Mouse (Mus musculus): ENCODE measurements around the gene Mob2. TPM values are rescaled to one million over a fixed set of nuclear protein-coding genes. Genes with fewer than 3 reads are reported as not detected.
A peak's percentile ranks its signal among the peaks of the same experiment; 100 is the strongest.

Mob2 gene
- total RNA-seq, 2 experiments from 2014 or later, result 34.6 to 37.5 TPM

DNA sequence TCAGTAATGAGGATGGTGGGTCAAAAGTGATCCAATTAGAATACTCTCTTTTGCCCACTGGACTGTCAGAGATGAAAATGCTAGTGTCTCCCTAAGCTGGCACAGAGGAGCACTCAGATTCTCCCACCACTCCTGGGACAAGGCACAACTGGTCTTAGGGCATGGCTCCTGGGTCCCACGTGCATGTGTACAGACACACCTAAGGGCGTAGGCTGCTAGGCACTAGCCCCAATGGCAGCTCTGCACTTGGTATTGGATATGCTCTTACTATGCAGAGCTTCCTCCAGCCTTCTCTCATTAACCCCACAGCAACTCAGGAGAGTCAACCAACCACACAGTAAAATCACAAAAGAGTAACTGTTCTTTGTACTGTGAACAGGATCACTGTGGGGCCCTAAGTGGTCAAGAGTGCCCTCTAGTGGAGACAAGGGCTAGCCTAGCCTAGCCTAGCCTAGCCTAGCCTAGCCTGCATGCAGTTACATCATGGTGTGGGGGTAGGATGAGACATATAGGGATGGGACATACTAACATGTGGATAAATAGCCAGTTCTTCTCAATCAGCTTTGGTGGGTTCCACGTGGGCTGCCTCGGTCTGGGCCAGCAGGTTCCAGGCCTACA is 23.2 kb downstream of the Mob2 start:
- intact Hi-C loops (cut with DNase I), result no loop called here
- DNase-seq (ENCODE audit: low spot score in 2 of 2), result peak; percentile 31 to 36

- DNase-seq (ENCODE audit: low spot score in 2 of 2), result no peak
- intact Hi-C loops (cut with DNase I), result no loop called here
Measured at GRCm38 (mm10) chr7:142035048-142035811, 25.6 kb downstream of the Mob2 start.

GRCm38 (mm10) chr7:142034198-142034597 is 26.7 kb downstream of the Mob2 start:
- DNase-seq (ENCODE audit: low spot score in 2 of 2), result no peak

DNA sequence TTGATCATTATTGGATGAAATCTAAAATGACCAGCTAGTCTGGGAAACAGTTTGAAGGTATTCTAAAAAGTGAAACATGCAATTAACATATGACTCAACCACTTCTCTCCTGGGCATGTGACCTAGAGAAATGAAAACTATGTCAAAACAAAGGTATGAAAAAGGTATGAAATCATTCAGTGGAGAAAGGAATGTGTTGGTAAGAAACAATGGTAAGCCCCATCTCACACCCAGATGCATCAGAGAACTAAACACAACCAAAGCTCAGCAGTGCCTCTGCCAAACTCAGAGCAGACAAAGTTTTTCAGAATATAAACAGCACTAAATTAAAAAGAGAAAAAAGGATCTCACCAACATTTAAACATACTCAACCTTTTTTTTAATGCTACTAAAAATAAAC is 30.8 kb downstream of the Mob2 start:
- intact Hi-C loops (cut with DNase I), result no loop called here
- no peak for DNase-seq (ENCODE audit: low spot score in 2 of 2)

More at GRCm38 (mm10) chr7:142034198-142034597, 26.7 kb downstream of the Mob2 start:
- intact Hi-C loops (cut with DNase I), result no loop called here

DNA sequence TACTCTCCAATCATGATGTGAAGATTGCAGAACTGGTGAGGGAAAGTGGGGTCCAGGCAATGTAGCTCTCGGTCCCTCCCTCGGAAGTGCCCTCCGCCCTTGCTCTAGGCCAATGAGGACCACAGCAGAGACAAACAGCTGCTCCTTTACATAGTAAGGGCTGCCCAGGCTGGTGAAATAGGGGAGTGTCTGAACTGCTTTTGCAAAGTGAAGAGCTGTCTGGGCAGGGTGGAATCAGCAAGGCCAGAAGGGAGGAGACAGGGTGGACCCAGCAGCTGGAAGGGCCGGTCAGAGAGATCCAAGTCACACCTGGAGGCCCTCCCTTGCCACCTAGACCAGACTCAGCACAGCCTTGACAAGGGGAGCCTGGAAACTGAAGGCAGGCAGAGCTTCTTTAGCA is 34.9 kb downstream of the Mob2 start:
- no peak for DNase-seq (ENCODE audit: low spot score in 2 of 2)
- intact Hi-C loops (cut with DNase I), result no loop called here

DNA sequence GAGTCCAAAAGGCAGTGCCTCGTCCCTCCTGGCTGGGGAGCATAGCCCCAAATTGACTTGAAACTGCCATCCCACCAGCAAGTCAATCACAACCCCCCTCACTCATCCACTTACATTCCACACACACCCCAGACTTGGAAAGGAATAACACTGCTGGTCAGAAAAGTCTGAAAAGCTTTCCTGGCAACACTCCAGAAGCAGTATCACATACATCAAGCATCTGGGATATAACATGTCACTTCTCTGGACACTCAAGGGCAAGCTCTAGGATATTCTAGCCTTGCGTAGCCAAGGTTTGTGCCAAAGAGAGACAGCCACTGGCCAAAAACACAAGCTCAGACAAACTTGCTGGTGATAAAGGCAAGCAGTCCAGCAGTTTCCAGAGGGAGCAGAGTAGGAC is 35.7 kb downstream of the Mob2 start:
- intact Hi-C loops (cut with DNase I), result no loop called here
- no peak for DNase-seq (ENCODE audit: low spot score in 2 of 2)

- DNase-seq (ENCODE audit: low spot score in 2 of 2), result no peak
- intact Hi-C loops (cut with DNase I), result no loop called here
Measured at GRCm38 (mm10) chr7:142020827-142021226, 40.0 kb downstream of the Mob2 start.

- DNase-seq (ENCODE audit: low spot score in 2 of 2), result no peak
- intact Hi-C loops (cut with DNase I), result loop anchor here (5.0 kb wide), 1 partner anchor 78 kb away; the partner anchor contains the start of gene Dusp8
Measured at GRCm38 (mm10) chr7:142019699-142020098, 41.2 kb downstream of the Mob2 start.

GRCm38 (mm10) chr7:142016562-142016961 is 44.3 kb downstream of the Mob2 start:
- DNase-seq (ENCODE audit: low spot score in 2 of 2), result no peak
- intact Hi-C loops (cut with DNase I), result loop anchor here (5.0 kb wide), 1 partner anchor 81 kb away; the partner anchor contains the start of gene Dusp8

GRCm38 (mm10) chr7:142001597-142002340 is 59.1 kb downstream of the Mob2 start:
- intact Hi-C loops (cut with DNase I), result no loop called here
- DNase-seq (ENCODE audit: low spot score in 2 of 2), result no peak

GRCm38 (mm10) chr7:142000661-142001060 is 60.2 kb downstream of the Mob2 start:
- intact Hi-C loops (cut with DNase I), result no loop called here
- DNase-seq (ENCODE audit: low spot score in 2 of 2), result no peak

GRCm38 (mm10) chr7:141994121-141994520 is 66.7 kb downstream of the Mob2 start:
- intact Hi-C loops (cut with DNase I), result no loop called here
- DNase-seq (ENCODE audit: low spot score in 2 of 2), result no peak

DNA sequence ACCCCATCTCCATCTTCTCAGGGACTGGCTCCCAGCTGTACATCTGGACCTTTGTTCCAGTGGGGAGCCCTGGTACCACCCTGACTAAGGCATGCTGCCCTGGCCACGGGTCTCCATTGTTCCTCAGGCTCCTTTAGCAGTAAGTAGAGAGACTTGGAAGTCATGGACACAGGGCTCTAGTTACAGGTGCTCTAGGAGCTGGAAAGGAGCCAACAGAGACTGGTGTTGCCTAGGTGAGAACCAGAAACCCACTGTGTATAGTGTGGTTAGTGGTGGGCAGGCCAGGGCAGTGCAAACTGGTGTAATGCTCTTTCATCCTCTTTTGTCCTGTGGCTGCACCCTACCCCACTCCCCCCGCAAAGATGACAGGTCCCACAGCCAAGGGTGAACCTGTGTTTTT is 69.7 kb downstream of the Mob2 start:
- DNase-seq (ENCODE audit: low spot score in 2 of 2), result no peak
- intact Hi-C loops (cut with DNase I), result no loop called here

- no peak for DNase-seq (ENCODE audit: low spot score in 2 of 2)
- intact Hi-C loops (cut with DNase I), result no loop called here
Measured at GRCm38 (mm10) chr7:141988314-141988806, 72.5 kb downstream of the Mob2 start.

- DNase-seq (ENCODE audit: low spot score in 2 of 2), result no peak
- intact Hi-C loops (cut with DNase I), result no loop called here
Measured at GRCm38 (mm10) chr7:141981237-141981636, 79.6 kb downstream of the Mob2 start.

DNA sequence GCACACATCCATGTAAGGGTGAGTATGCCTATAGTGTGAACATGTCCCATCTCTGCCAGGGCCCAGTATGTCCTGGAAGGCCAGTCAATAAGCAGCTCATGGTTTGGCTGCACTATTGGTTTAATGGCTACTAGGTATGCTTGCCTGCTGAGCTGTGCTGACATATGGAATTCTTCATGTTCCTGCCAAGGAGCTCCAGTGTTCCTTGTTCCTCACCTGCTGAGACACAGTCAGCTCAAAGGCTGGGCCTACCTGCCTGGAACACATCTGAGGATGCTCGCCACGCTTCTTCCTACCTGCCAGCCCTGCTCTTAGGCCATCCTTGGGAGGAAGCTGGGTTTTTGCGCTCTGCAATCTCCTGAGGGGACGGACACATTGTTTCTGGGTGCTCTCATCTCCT is 81.6 kb downstream of the Mob2 start:
- intact Hi-C loops (cut with DNase I), result no loop called here
- DNase-seq (ENCODE audit: low spot score in 2 of 2), result no peak

DNA sequence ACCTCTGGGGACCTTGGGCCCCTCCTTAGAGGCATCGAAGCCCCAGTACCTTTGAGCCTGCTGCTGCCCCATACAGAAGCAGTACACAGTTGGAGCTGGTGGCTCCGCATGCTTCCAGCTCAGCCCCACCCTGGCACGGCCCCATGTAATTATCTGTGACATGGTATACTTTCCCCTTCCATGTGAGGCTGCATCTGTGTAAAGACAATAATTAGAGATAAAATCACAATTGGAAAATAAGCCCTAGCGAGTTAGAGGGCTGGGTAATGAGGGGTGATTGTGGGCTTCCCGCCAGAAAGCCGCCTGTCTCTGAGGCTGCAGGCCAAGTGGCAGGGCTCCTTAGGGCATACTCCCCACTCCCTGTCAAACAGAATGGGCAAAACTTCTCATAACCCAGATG is 82.9 kb downstream of the Mob2 start:
- no peak for DNase-seq (ENCODE audit: low spot score in 2 of 2)
- intact Hi-C loops (cut with DNase I), result no loop called here

- intact Hi-C loops (cut with DNase I), result no loop called here
- DNase-seq (ENCODE audit: low spot score in 2 of 2), result peak; percentile 49 to 57
Measured at GRCm38 (mm10) chr7:141972831-141973619, 87.8 kb downstream of the Mob2 start.

GRCm38 (mm10) chr7:141966281-141966680 is 94.6 kb downstream of the Mob2 start:
- no peak for DNase-seq (ENCODE audit: low spot score in 2 of 2)

DNA sequence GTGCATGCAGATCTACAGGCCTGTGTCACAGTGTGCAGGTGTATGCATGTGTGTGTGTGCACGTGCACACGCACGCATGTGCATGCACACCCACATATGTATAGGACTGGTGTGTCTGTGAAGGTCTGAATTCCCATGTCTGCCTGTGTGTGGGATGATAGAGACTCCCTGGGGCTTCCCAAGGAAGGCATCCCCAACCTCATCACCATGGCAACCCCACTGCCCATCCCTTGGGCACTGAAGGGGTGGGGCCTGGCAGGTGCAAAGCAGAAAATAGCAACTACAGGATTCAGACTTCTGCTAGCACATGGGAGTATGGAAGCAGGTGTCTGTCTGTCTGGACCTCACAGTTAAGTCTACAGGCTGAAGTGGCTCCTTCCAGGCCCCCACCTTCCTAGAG is 98.3 kb downstream of the Mob2 start:
- intact Hi-C loops (cut with DNase I), result no loop called here
- no peak for DNase-seq (ENCODE audit: low spot score in 2 of 2)

More at GRCm38 (mm10) chr7:141966281-141966680, 94.6 kb downstream of the Mob2 start:
- intact Hi-C loops (cut with DNase I), result no loop called here
